Mouse (Mus musculus): Measurements from ENCODE around the gene Dusp22. TPM values are rescaled to one million over a fixed set of nuclear protein-coding genes. Genes with fewer than 3 reads are reported as not detected.
A peak's percentile ranks its signal among the peaks of the same experiment; 100 is the strongest.

Dusp22 gene
- polyA plus RNA-seq, 1 experiment, result 25.2 TPM

DNA sequence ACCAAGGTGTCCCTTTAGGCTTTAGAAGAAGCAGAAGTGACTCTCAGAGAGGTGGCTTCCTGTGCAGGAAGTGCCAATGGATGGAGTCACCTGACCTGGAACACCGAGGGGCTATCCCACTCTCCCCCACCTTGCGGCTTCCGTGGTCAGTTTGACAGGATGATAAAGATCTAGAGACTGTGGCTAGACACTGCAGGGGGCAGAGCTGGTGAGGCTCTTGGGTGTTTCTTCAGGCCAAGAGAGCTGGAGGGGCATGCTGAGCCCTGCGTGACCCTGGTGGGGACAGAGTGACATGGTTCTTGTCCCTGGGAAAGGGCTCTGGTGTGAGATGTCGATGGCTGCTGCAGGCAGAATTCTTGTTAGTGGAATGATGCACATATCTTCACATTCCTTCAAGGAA lies 5.3 kb upstream of the Dusp22 start:
- Histone ChIP-seq H3K27ac (ENCODE audit: insufficient read depth, low read depth, low read length) (no peak overlapping the region), H3K36me3 (ENCODE audit: control insufficient read depth, insufficient read depth, low read length) (no peaks in the 10 kb centered on the region), H3K27me3 (replicated peaks; ENCODE audit: control insufficient read depth, insufficient read depth, low read length) (no peaks in the 10 kb centered on the region), H3K4me3 (ENCODE audit: insufficient read depth, low read depth, low read length) (no peak overlapping the region), H3K4me1 (ENCODE audit: control insufficient read depth, insufficient read depth, low read length) (no peaks in the 10 kb centered on the region; the same call in 1 of the 2 replicates)
- DNase-seq, result no peak
- TF ChIP-seq POLR2A (IDR thresholded peaks at IDR 0.05; ENCODE audit: low read depth, low read length) (no peak), CTCF (conservative IDR thresholded peaks at IDR 0.05; ENCODE audit: insufficient read depth, insufficient read length, low read depth, low read length) (no peak)
- 51% methylated on average over 5 of the region's 5 CpGs for WGBS

DNA sequence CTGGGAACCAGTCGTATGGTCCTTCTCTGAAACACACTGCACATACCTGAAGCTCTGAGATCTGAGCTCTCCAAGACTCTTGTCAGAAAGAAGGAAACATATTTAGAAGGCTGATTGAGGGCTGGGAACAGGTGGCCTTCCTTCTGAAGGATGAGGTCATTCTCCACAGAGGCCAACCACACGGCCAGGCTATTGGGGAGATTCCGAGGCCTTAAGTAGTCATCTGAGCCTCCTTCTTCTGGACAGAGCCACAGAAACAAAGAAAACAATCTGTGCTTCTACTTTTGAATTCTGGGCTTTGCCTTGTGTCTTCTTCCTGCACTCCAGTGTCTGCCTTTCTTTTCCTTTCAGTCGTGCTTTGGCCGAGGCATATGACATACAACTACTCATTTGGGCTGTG lies 2.9 kb upstream of the Dusp22 start:
- Histone ChIP-seq H3K4me3 (ENCODE audit: insufficient read depth, low read depth, low read length) (no peak overlapping the region), H3K27me3 (replicated peaks; ENCODE audit: control insufficient read depth, insufficient read depth, low read length) (no peaks in the 10 kb centered on the region), H3K36me3 (ENCODE audit: control insufficient read depth, insufficient read depth, low read length) (no peaks in the 10 kb centered on the region), H3K27ac (ENCODE audit: insufficient read depth, low read depth, low read length) (no peak overlapping the region), H3K4me1 (ENCODE audit: control insufficient read depth, insufficient read depth, low read length) (no peaks in the 10 kb centered on the region; the same call in 1 of the 2 replicates)
- WGBS, result 80% methylated on average over 5 of the region's 5 CpGs
- no peak for DNase-seq
- no peak for TF ChIP-seq CTCF (conservative IDR thresholded peaks at IDR 0.05; ENCODE audit: insufficient read depth, insufficient read length, low read depth, low read length)
- no peak for TF ChIP-seq POLR2A (IDR thresholded peaks at IDR 0.05; ENCODE audit: low read depth, low read length)

DNA sequence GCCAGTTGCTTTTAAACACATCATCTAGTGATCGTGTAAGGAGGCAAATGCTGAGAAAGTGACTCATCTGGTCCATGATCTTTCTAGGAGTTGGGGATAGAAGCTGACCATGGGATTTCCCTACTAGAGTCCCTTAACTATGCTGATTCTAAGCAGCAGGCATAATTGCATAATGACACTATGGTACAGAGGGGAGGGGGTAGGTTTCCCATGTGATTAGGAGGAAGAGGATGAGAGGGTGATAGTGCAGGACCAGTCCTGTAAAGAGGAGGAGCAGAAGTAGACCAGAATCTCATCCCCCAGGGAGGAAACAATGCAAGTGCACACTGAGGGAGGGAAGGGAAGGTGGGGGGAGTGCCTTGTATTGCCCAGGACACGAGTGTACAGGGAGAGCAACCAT lies 2.0 kb upstream of the Dusp22 start:
- H3K4me3 ChIP-seq (ENCODE audit: insufficient read depth, low read depth, low read length), result no peak overlapping the region
- H3K27me3 ChIP-seq (replicated peaks; ENCODE audit: control insufficient read depth, insufficient read depth, low read length), result no peaks in the 10 kb centered on the region
- no peaks in the 10 kb centered on the region for H3K36me3 ChIP-seq (ENCODE audit: control insufficient read depth, insufficient read depth, low read length)
- no peak for TF ChIP-seq POLR2A (IDR thresholded peaks at IDR 0.05; ENCODE audit: low read depth, low read length)
- no peak for TF ChIP-seq CTCF (conservative IDR thresholded peaks at IDR 0.05; ENCODE audit: insufficient read depth, insufficient read length, low read depth, low read length)
- H3K4me1 ChIP-seq (ENCODE audit: control insufficient read depth, insufficient read depth, low read length), result no peaks in the 10 kb centered on the region; the same call in 1 of the 2 replicates
- WGBS, result 60% methylated on average over 2 of the region's 2 CpGs
- H3K27ac ChIP-seq (ENCODE audit: insufficient read depth, low read depth, low read length), result no peak overlapping the region
- DNase-seq, result no peak

DNA sequence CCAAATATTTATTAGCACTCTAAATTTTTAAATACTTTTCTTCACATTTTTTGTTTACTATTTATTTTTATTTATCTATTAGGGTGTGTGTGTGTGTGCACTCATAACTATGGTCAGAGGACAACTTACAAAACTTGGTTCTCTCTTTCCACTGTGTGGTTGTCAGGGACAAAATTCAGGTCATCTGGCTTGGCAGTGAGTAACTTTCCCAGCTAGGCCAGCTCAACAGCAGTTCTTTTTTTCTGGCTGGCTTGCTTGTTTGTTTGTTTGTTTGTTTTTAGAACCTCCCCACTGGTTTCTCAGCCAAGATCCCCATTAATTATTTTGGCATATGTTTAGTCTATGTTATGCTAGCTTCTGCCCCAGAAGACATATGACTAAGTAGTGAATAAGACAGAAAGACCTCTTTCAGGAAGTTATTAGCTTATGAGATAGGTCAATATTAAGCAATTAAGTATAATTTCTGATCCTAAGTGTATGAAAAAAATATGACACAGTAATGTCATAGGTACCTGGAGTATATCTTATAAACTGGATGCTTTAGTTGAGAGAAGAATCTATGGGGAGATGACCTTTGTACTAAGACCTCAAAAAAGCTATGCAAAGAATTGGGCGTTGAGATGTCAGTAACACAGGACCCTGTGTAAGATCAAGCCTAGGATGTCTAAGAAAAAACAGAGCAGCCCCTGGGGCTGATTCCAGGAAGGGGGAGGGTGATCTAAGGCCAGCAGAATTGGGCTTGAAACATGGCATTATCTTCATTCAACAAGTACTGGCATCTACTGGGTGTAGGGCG lies 1.4 kb upstream of the Dusp22 start:
- DNase-seq, result no peak
- H3K4me3 ChIP-seq (ENCODE audit: insufficient read depth, low read depth, low read length), result no peak overlapping the region
- H3K4me1 ChIP-seq (ENCODE audit: control insufficient read depth, insufficient read depth, low read length), result no peaks in the 10 kb centered on the region; the same call in 1 of the 2 replicates
- no peak overlapping the region for H3K27ac ChIP-seq (ENCODE audit: insufficient read depth, low read depth, low read length)
- no peaks in the 10 kb centered on the region for H3K36me3 ChIP-seq (ENCODE audit: control insufficient read depth, insufficient read depth, low read length)
- TF ChIP-seq POLR2A (IDR thresholded peaks at IDR 0.05; ENCODE audit: low read depth, low read length) (no peak), CTCF (conservative IDR thresholded peaks at IDR 0.05; ENCODE audit: insufficient read depth, insufficient read length, low read depth, low read length) (no peak)
- 86% methylated on average over 2 of the region's 2 CpGs for WGBS
- H3K27me3 ChIP-seq (replicated peaks; ENCODE audit: control insufficient read depth, insufficient read depth, low read length), result no peaks in the 10 kb centered on the region

DNA sequence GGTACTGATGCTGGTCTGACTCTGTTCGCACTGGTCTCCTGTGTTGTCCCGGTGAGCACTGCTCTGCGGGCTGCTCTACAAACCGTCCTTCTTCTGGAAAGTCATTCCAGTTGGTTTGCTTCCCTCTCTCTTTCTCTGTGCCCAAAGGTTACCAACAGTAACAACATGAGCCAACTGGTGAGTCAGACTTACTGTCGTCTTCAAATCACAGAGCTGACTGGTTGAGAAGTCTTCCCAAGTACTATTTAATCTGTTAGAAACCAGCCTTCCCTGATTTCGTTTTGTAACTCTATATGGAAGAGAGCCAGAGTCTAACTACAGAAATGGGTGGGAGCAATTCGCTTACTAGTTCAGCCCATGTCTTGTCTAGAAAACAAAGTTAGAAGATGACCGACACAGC lies 5.5 kb downstream of the Dusp22 start:
- H3K4me1 ChIP-seq (ENCODE audit: control insufficient read depth, insufficient read depth, low read length), result peaks cover 11% of the 10 kb centered on the region; the same call in 1 of the 2 replicates
- H3K36me3 ChIP-seq (ENCODE audit: control insufficient read depth, insufficient read depth, low read length), result no peaks in the 10 kb centered on the region
- peak; percentile 68 for DNase-seq
- no peaks in the 10 kb centered on the region for H3K27me3 ChIP-seq (replicated peaks; ENCODE audit: control insufficient read depth, insufficient read depth, low read length)
- WGBS, result 69% methylated on average over 8 of the region's 8 CpGs
- no peak overlapping the region for H3K4me3 ChIP-seq (ENCODE audit: insufficient read depth, low read depth, low read length)
- TF ChIP-seq POLR2A (IDR thresholded peaks at IDR 0.05; ENCODE audit: low read depth, low read length) (no peak), CTCF (conservative IDR thresholded peaks at IDR 0.05; ENCODE audit: insufficient read depth, insufficient read length, low read depth, low read length) (no peak)
- peak overlapping the region; percentile 18; the same call in 1 of the 2 replicates for H3K27ac ChIP-seq (ENCODE audit: insufficient read depth, low read depth, low read length)

DNA sequence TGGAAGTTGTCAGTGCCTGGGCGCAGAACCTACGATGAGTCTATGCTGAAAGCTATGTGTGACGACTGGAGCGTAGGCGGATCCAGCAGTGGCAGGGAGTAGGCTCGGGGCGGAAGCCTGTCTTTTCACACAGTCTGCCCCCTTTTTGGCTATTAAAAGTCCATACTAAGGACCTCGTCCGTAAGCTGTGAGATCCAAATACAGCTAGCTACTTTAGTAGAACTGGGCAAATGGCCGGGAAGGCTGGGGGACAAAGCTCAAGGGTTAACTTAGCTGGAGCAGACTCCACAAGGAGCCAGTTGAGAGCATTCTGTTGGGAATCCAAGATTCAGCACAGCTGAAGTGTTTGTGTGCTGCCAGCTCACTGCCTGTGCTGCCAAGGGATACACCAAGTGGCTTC lies 6.7 kb downstream of the Dusp22 start:
- Histone ChIP-seq H3K4me1 (ENCODE audit: control insufficient read depth, insufficient read depth, low read length) (peaks cover 11% of the 10 kb centered on the region; the same call in 1 of the 2 replicates), H3K4me3 (ENCODE audit: insufficient read depth, low read depth, low read length) (no peak overlapping the region), H3K27ac (ENCODE audit: insufficient read depth, low read depth, low read length) (peak overlapping the region; percentile 88), H3K36me3 (ENCODE audit: control insufficient read depth, insufficient read depth, low read length) (no peaks in the 10 kb centered on the region), H3K27me3 (replicated peaks; ENCODE audit: control insufficient read depth, insufficient read depth, low read length) (no peaks in the 10 kb centered on the region)
- peak; percentile 92 for DNase-seq
- WGBS, result 70% methylated on average over 10 of the region's 10 CpGs
- TF ChIP-seq POLR2A (IDR thresholded peaks at IDR 0.05; ENCODE audit: low read depth, low read length) (no peak), CTCF (conservative IDR thresholded peaks at IDR 0.05; ENCODE audit: insufficient read depth, insufficient read length, low read depth, low read length) (no peak)

DNA sequence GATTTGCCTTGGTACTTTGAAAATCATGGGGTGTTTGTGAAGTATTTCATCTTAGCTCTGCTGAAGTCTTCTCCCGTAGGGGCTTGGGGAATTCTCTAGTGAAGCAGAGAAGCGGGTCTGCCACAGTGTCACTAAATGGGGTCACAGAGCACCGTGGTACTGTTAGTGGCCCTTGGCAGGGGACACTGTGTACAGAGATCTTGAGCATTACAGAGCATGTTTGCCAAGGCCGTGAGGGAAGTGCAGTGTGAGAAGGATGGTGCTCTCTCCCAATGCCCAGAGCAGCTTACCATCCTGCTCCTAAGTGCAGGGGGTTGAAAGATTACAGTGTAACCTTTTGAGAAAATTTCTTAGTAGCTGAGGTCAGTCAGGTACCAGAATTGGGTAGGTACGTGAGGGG lies 8.5 kb downstream of the Dusp22 start:
- WGBS, result 68% methylated on average over 5 of the region's 5 CpGs
- peak; percentile 16 for DNase-seq
- TF ChIP-seq CTCF (conservative IDR thresholded peaks at IDR 0.05; ENCODE audit: insufficient read depth, insufficient read length, low read depth, low read length), result no peak
- no peak for TF ChIP-seq POLR2A (IDR thresholded peaks at IDR 0.05; ENCODE audit: low read depth, low read length)
- Histone ChIP-seq H3K4me3 (ENCODE audit: insufficient read depth, low read depth, low read length) (no peak overlapping the region), H3K27me3 (replicated peaks; ENCODE audit: control insufficient read depth, insufficient read depth, low read length) (no peaks in the 10 kb centered on the region), H3K4me1 (ENCODE audit: control insufficient read depth, insufficient read depth, low read length) (peaks cover 11% of the 10 kb centered on the region; the same call in 1 of the 2 replicates), H3K27ac (ENCODE audit: insufficient read depth, low read depth, low read length) (no peak overlapping the region), H3K36me3 (ENCODE audit: control insufficient read depth, insufficient read depth, low read length) (no peaks in the 10 kb centered on the region)

Data from kidney, adult 2 months (tissue).